In the genomic region with DNA sequence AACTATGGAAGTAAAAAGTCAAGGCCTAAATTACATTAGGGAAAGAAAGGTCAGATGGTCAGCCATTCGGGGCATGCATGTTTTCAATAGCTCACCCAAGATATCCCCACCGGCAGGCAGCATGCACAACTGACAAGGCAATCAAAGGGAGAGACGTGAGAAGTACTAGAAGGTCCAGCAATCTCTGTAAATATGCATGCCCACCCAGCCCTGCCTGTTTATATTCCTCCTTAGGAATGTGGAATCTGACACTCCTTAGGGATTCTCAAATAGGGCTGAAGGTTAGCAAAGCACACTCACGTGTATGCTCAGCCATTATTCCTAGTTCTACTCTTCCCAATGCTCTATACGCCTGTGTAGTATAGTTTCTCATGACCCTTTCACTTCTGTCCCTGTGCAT, we compare ENCODE assay signal across 15 mouse cellular contexts. TPM values are rescaled to one million over a fixed set of nuclear protein-coding genes. Genes with fewer than 3 reads are reported as not detected.
A peak's percentile ranks its signal among the peaks of the same experiment; 100 is the strongest.
DNase-seq lines count a peak whose midpoint lies in the region; ATAC-seq lines count a peak whose summit lies in the region.
"Had no signal": no experiment of that assay in that cellular context is flagged by ENCODE, and none has a peak within 500 bp of the region (broad histone marks: within the 10 kb centered on the region; RNA-seq: fewer than 3 reads in every experiment).

No protein-coding gene starts in this region.

- no peaks in the 10 kb centered on the region for H3K36me3 ChIP-seq in heart, embryonic 16.5 days (ENCODE audit: control insufficient read depth, insufficient read depth)
- no peaks in the 10 kb centered on the region for H3K36me3 ChIP-seq in lung, embryonic 16.5 days (ENCODE audit: control insufficient read depth, insufficient read depth, low read length)
- no peaks in the 10 kb centered on the region for H3K36me3 ChIP-seq in embryonic facial prominence, embryonic 10.5 days (replicated peaks)
- H3K36me3 ChIP-seq in midbrain, embryonic 14.5 days (ENCODE audit: control insufficient read depth, insufficient read depth, low read length) = no peaks in the 10 kb centered on the region
- H3K36me3 ChIP-seq: liver, embryonic 15.5 days had no signal

- no peak overlapping the region for H3K4me3 ChIP-seq in heart, embryonic 16.5 days (ENCODE audit: low read length)
- no peak overlapping the region for H3K4me3 ChIP-seq in lung, embryonic 16.5 days (ENCODE audit: low read length)
- H3K4me3 ChIP-seq in embryonic facial prominence, embryonic 10.5 days = no peak overlapping the region
- H3K4me3 ChIP-seq in midbrain, embryonic 14.5 days (replicated peaks; ENCODE audit: low read depth, low read length) = no peak overlapping the region
- H3K4me3 ChIP-seq: forebrain, embryonic 15.5 days; liver, embryonic 15.5 days had no signal

- H3K9me3 ChIP-seq in heart, embryonic 16.5 days (replicated peaks; ENCODE audit: control insufficient read depth, low read length) = no peaks in the 10 kb centered on the region
- H3K9me3 ChIP-seq in lung, embryonic 16.5 days (ENCODE audit: control insufficient read depth, low read length) = no peaks in the 10 kb centered on the region
- no peaks in the 10 kb centered on the region for H3K9me3 ChIP-seq in embryonic facial prominence, embryonic 10.5 days
- H3K9me3 ChIP-seq in midbrain, embryonic 14.5 days (ENCODE audit: control insufficient read depth, low read length) = no peaks in the 10 kb centered on the region
- H3K9me3 ChIP-seq: forebrain, embryonic 15.5 days; liver, embryonic 15.5 days had no signal

- no peak overlapping the region for H3K9ac ChIP-seq in heart, embryonic 16.5 days (ENCODE audit: low read length)
- no peak overlapping the region for H3K9ac ChIP-seq in lung, embryonic 16.5 days (ENCODE audit: low read length)
- H3K9ac ChIP-seq in midbrain, embryonic 14.5 days (replicated peaks; ENCODE audit: low read length) = no peak overlapping the region
- H3K9ac ChIP-seq: forebrain, embryonic 15.5 days; liver, embryonic 15.5 days had no signal

- no peaks in the 10 kb centered on the region for H3K27me3 ChIP-seq in heart, embryonic 16.5 days (ENCODE audit: control insufficient read depth, insufficient read depth, low read length)
- no peaks in the 10 kb centered on the region for H3K27me3 ChIP-seq in lung, embryonic 16.5 days (ENCODE audit: control insufficient read depth, insufficient read depth, low read depth, low read length)
- H3K27me3 ChIP-seq in embryonic facial prominence, embryonic 10.5 days (replicated peaks; ENCODE audit: low read depth, poor library complexity, severe bottlenecking) = no peaks in the 10 kb centered on the region
- H3K27me3 ChIP-seq in midbrain, embryonic 14.5 days (ENCODE audit: control insufficient read depth, insufficient read depth, low read length) = no peaks in the 10 kb centered on the region
- H3K27me3 ChIP-seq: forebrain, embryonic 15.5 days; liver, embryonic 15.5 days had no signal

- peaks cover 2% of the 10 kb centered on the region; the same call in 1 of the 2 replicates for H3K4me1 ChIP-seq in heart, embryonic 16.5 days (ENCODE audit: control insufficient read depth, insufficient read depth, low read length)
- H3K4me1 ChIP-seq in lung, embryonic 16.5 days (replicated peaks; ENCODE audit: control insufficient read depth, insufficient read depth, low read length) = peaks cover 9% of the 10 kb centered on the region
- peaks cover 13% of the 10 kb centered on the region for H3K4me1 ChIP-seq in embryonic facial prominence, embryonic 10.5 days
- H3K4me1 ChIP-seq in midbrain, embryonic 14.5 days (ENCODE audit: control insufficient read depth, insufficient read depth, low read length) = no peaks in the 10 kb centered on the region
- H3K4me1 ChIP-seq: liver, embryonic 15.5 days had no signal

- WGBS in heart, embryonic 16.5 days = 35% methylated on average over 5 of the region's 5 CpGs
- WGBS in lung, embryonic 16.5 days = 33% methylated on average over 5 of the region's 5 CpGs
- 33% methylated on average over 5 of the region's 5 CpGs for WGBS in embryonic facial prominence, embryonic 10.5 days
- WGBS in midbrain, embryonic 14.5 days = 79% methylated on average over 5 of the region's 5 CpGs

- 0 out of 2 replicates have a peak overlapping the region, but pooled peaks have one; percentile 24 for H3K27ac ChIP-seq in heart, embryonic 16.5 days (ENCODE audit: low read length)
- H3K27ac ChIP-seq in lung, embryonic 16.5 days (ENCODE audit: low read length) = no peak overlapping the region
- no peak overlapping the region for H3K27ac ChIP-seq in embryonic facial prominence, embryonic 10.5 days (replicated peaks)
- no peak overlapping the region for H3K27ac ChIP-seq in midbrain, embryonic 14.5 days (replicated peaks; ENCODE audit: low read depth, low read length)
- H3K27ac ChIP-seq: forebrain, embryonic 15.5 days; liver, embryonic 15.5 days had no signal

- H3K4me2 ChIP-seq in heart, embryonic 16.5 days (ENCODE audit: low read depth, low read length) = no peak overlapping the region
- no peak overlapping the region for H3K4me2 ChIP-seq in lung, embryonic 16.5 days (ENCODE audit: low read depth, low read length)
- no peak overlapping the region for H3K4me2 ChIP-seq in midbrain, embryonic 14.5 days (ENCODE audit: low read length)
- H3K4me2 ChIP-seq: forebrain, embryonic 15.5 days; liver, embryonic 15.5 days had no signal

- DNase-seq in heart, adult 8-10 months (ENCODE audit: low spot score) = no peak
- DNase-seq in lung, postnatal 4 days = no peak
- DNase-seq in embryonic facial prominence, embryonic 10.5 days (ENCODE audit: low spot score) = peak; percentile 51
- no peak for DNase-seq in layer of hippocampus, adult 9-10 months (ENCODE audit: low spot score)
- DNase-seq in midbrain, embryonic 14.5 days = no peak
- DNase-seq: cerebellum, adult 9-10 months; gastrocnemius, postnatal 36 days; kidney, postnatal 10 days; retina, postnatal 1 day; right cerebral cortex, postnatal 4 days had no signal

- no peak for ATAC-seq in heart, embryonic 16.5 days (replicated peaks; ENCODE audit: extremely low read depth, insufficient read depth, low FRiP score)
- peak; percentile 29; the same call in 1 of the 2 replicates for ATAC-seq in lung, embryonic 16.5 days (ENCODE audit: low read depth)
- no peak for ATAC-seq in midbrain, embryonic 14.5 days (ENCODE audit: low FRiP score, low TSS enrichment)
- ATAC-seq: forebrain, embryonic 15.5 days; midbrain, embryonic 16.5 days had no signal

RNA-seq across cellular contexts. Expression of a gene that starts 9.7 kb away (rescaled TPM):
- polyA plus RNA-seq in heart, embryonic 16.5 days (2015; fragmentation: Nextera tagmentation; extraction: Ambion mirVana) = 38.3 and 44.9 TPM in 2 replicates
- 10 to 100 TPM; 11.3 to 12.6 (median 11.8) TPM for total RNA-seq in heart, adult 8-10 months (2022)
- 57.8 and 59.4 TPM in 2 replicates for polyA plus RNA-seq in lung, embryonic 16.5 days (2015; fragmentation: Nextera tagmentation; extraction: Ambion mirVana)
- 44.9 and 46.2 TPM in 2 replicates for polyA plus RNA-seq in embryonic facial prominence, embryonic 10.5 days (2016; fragmentation: Nextera tagmentation; extraction: Ambion mirVana)
- polyA plus RNA-seq in midbrain, embryonic 14.5 days (2014; fragmentation: Nextera tagmentation; extraction: Ambion mirVana) = 4.0 and 6.4 TPM in 2 replicates

RNA-seq across cellular contexts. Expression of a gene that starts 46.9 kb away (rescaled TPM):
- polyA plus RNA-seq in heart, embryonic 16.5 days (2015; fragmentation: Nextera tagmentation; extraction: Ambion mirVana) = 0.69 and 0.92 TPM in 2 replicates
- under 1 TPM; 0.09 to 0.22 (median 0.12) TPM for total RNA-seq in heart, adult 8-10 months (2022)
- polyA plus RNA-seq in lung, embryonic 16.5 days (2015; fragmentation: Nextera tagmentation; extraction: Ambion mirVana) = 0.93 and 1.1 TPM in 2 replicates
- polyA plus RNA-seq in embryonic facial prominence, embryonic 10.5 days (2016; fragmentation: Nextera tagmentation; extraction: Ambion mirVana) = 2.0 and 2.2 TPM in 2 replicates
- polyA plus RNA-seq in midbrain, embryonic 14.5 days (2014; fragmentation: Nextera tagmentation; extraction: Ambion mirVana) = 8.7 and 8.8 TPM in 2 replicates
